Mouse (Mus musculus) fat pad, adult 2 months (tissue): ENCODE results near the gene Iqcf1.
"Not testable (repeated sequence)": the region's sequence is repeated elsewhere in the genome, so short reads cannot be mapped to it uniquely, and the experiment has no call there.

ENCODE experiments used
- DNase-seq: peaks from one replicate; pipeline ENCODE4 v3.0.0-alpha.2; 2011; ENCODE audit warnings: low read depth, low spot score; ENCODE audit errors: extremely low read depth

The Iqcf1 gene

DNA sequence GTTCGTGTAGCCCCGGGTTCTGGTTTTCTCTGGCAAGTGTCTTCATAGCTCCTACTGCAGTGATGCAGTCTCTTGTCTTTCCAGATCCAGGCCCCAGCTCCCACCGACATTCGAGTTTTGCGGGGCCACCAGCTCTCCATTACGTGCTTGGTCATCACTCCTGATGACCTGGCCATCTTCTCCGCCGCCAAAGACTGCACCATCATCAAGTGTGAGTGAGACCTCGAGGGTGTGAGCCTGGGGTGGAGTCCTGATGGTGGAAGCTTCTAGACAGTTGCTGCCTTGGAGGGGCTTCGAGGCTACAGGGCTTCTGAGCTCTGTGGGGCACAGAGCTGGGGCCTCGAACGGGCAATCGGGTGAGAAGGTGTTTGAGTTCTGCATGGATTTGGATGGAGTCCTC, 18.1 kb upstream of the Iqcf1 start:
- no peak for DNase-seq

DNA sequence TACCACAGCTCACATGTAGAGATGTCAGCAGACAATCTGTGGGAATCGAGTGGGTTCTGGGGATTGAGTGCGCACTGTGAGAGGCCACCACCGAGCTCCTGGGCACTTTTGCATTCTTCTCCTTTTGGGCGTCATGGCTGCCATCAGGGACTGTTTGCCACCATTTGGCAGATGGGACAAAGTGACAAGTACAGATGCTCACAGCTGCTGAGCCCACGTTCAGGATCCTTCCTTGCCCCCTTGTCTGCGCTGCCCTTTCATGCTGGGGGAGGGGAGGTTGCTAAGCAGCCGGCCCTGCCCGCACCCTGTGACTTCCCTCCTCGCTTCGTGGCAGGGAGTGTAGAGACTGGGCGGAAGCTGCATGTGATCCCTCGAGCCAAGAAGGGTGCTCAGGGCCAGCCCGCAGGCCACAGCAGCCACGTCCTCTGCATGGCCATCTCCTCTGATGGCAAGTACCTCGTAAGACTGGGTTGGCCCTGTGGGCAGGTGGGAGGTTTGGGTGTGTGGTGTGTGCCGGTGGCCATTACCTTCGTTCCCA, 17.1 kb upstream of the Iqcf1 start:
- DNase-seq, result no peak

DNA sequence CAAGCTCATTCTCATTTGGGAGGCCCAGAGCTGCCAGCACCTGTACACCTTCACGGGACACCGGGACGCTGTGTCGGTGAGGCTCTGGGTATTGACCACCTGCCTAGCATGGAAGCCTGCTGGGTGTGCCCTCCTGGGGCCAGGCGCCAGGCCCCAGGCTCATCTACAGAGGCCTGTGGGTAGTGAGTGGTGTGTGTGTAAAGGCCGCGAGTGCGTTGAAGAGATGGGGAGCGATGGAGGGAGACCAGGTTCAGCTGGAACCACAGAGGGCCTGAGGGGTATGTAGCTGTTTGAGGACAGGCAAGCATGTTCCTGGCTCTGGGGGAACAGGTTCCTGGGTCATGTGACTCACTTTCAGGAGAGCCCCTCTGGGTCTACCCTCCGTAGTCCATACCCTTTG, 16.6 kb upstream of the Iqcf1 start:
- DNase-seq, result no peak

DNA sequence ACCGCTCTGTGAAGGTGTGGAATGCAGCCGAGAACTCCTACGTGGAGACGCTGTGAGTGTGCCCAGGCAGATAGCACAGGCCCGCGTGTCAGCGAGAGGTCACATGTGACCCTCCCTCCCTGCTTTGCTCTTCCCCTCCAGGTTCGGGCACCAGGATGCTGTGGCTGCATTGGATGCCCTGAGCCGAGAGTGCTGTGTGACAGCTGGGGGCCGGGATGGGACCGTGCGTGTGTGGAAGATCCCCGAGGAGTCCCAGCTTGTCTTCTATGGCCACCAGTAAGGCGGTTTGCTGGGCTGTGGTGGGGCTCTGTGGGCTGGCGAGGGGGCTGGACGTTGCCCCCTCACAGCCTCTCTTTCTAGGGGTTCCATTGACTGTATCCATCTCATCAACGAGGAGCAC, 16.2 kb upstream of the Iqcf1 start:
- DNase-seq, result no peak

DNA sequence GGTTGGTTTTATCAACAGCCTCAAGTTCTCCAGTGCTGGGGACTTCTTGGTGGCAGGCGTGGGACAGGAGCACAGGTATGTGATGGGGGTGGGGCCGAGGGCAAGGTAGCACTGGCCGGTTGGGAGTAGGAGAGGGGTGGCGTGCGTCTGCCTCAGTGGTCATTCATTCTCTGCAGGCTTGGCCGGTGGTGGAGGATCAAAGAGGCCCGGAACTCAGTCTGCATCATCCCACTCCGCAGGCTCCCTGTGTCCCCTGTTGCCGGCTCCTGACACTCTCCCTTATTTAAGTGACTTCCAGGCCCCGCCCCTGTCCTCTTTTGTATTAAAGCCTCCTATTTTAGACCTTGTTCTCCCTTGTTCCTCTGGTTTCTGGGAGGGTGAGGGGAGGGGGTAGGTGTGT, 14.7 kb upstream of the Iqcf1 start:
- no peak for DNase-seq

DNA sequence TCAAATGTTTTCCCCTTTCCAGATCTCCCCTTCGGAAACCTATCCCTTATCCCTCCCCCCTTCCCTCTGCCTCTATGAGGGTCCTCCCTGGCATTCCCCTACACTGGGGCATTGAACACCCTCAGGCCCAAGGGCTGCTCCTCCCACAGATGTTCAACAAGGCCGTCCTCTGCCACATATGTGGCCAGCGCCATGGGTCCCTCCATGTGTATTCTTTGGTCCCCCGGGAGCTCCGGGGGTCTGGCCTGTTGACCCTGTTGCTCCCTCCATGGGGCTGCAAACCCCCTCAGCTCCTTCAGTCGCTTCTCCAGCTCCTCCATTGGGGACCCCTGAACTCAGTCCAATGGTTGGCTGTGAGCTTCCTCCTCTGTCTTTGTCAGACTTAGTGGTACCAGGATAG, 12.2 kb upstream of the Iqcf1 start:
- not testable (repeated sequence) for DNase-seq

DNA sequence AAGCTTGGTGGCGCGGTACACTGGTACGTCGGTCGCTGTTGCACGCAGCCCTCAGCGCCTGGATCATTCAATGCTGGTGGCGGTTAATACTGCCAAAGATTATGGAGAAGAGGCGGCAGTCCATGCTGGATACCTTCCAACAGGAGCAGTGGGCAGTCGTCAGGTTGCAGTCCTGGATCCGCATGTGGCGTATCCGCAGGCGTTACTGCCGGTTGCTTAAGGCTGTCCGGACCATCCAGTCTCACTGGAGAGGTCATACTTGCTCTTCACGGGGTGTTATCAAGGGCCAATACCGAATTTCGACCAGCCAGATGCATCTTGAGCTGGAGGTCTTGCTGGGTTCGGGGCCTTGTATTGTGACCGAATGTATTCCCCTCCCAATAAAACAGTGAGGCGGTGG, 2.1 kb downstream of the Iqcf1 start:
- DNase-seq, result no peak

DNA sequence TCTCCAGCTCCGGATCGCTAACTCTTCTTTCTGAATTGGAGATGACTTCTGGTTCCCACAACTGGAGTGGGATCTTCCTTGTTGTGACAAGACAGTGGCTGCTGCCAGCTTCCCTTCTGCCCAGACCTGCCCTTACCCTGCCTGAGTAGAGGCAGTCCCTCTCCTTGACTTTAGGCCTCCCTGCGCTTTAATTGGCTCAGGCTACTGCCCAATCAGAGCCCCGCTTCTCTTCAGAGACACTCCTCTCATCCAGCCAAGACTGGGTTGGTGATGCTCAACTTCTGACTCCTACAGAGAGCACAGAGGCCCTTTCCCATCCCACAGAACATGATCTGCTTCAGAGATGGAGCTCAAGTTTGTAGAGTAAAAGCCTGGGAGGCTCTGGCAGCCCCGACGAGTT, 4.5 kb downstream of the Iqcf1 start:
- DNase-seq, result no peak

DNA sequence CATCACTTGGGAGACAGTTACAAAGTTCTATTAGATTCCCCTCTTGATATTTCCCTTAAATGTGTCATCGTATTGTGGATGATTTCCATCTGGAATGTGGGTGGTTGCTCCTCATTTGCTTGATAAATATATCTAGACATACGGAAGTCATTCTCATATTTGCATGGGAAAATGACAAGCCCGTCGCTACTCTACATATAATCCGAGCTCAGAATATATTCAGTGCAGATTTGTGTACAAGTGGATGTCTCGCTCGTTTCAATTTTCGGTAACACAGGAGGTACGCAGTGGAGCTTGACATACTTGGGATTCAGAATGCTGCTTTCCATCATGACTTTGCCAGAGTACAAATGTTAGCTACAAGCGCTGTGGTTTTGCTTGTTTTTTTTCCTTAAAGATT, 9.6 kb downstream of the Iqcf1 start:
- DNase-seq, result no peak

DNA sequence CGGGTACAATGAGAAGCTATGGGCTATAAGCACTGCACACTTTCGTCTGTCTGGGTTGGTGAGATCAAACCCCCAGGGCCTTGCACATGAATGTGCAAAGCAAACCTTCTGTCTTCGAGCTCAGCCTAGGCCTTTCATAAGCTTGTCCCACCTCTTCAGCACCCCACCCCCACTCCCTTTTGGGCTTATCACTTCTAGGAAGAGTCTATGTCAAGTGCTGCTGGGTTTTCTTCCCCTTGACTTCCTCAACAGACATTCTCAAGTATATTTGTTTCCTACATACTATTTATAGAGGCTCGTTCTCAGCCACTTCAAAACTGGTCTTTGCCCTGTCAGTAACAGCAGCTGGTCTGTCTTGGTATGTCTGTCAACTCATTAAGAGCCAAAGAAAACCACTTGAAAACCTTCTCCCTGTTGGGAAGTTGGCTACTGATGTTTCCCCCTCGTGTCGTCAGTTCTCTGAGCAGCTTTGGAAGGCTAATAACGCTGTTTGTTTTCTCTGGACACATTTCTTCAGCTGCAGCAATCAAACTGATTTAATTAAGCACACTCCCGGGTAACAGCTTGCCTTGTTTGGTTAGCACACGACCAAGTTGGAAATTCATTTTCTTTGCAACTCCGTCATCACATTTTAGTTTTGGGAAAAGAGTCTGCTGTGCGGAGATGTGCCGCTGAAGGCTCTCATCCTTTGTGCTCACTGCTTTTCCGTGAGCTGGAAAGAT, 13.1 kb downstream of the Iqcf1 start:
- DNase-seq, result no peak

DNA sequence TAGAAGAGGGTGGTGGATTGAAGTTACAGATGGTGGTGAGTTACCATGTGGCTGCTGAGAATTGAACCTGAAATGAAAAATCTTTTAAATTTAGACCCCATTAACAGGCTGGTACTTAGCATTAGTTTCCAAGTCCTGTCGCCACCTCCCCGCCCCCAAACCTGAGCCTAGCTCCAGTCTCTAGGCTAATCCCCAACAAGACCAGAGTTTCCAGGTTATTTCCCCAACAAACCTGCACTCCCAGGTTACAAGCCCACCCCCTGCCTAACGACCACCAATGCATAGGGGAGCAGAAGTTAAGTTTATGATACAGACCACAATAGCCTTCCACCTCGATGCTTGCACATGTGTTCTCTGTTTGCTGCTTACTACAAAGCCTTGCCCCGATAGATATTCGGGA, 13.8 kb downstream of the Iqcf1 start:
- no peak for DNase-seq

DNA sequence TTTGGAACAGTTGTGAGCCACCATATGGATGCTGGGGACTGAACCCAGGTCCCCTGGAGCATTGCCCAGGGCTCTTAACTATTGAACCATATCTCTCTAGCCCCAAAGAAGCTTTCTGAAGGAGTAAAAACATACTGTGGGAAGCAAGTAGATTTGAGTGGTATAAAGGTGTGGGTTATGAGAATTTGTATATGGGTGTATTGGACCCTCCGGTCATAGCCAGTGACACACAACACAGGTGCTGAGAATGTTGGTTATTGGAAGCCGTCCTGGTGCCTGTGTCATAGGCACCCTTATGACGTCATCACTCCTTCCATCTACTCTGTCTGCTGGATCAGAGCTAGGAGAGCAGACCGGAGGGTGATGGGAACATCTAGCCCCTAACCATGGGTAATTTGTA, 14.5 kb downstream of the Iqcf1 start, which contains the start of gene Iqcf5:
Iqcf5 (plus strand) TSS at position 301 of the 400 bp plus-strand sequence.
- no peak for DNase-seq

DNA sequence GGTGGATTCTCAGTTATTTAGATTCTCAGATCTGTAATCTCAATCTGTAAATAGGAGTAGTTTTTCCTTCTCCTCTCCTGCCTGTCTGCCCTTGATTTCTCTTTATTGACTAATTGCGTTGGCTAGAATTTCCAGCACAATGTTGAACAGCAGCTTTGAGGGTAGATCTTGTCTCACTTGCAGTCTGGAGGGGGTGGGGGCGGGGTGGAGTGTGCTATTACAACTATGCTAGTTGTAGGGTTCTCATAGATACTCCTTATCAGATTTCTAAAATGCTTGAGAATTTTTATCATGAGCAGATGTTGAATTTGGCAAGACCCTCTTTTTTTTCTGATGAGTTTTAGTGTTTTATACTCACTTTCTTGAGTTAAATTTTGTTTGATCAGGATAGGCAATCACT, 19.7 kb downstream of the Iqcf1 start:
- no peak for DNase-seq

DNA sequence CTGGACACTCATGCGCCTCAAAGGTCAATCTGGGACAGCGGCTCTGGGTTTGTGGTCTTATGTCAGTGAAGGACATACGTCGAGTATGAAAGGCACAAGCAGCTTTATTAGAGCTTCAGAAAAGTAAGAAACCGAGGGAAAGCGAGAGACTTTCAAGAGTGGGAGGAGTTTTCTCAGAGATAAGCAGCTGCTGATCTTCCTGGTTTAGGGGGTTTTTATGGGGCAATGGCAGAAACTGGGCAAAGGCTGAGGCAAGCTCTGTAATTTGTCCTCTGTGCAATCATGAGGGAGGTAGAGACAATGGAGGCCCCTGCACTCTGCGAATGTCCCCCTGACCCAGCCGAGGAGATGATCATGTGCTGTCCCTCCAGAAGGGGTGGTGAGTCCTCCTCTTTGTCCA, 20.1 kb downstream of the Iqcf1 start:
- DNase-seq, result no peak

DNA sequence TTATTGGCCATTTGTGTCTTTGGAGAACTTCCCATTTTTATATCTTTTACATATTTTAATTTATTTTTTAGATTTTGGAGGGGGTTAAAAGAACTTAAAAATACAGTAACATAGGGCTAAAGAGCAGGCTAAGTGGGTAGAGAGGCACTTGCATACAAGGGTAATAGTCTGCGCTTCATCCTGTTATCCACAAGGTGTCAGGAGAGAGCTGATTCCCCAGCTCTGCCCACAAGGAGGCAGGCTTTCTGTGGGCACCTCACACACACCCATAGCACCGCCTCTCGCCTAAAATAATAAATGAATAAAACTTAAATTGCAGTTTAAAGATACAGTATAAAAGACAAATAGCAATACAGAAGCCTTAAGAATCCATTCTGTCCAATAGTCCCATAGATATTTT, 32.1 kb downstream of the Iqcf1 start:
- DNase-seq, result no peak

DNA sequence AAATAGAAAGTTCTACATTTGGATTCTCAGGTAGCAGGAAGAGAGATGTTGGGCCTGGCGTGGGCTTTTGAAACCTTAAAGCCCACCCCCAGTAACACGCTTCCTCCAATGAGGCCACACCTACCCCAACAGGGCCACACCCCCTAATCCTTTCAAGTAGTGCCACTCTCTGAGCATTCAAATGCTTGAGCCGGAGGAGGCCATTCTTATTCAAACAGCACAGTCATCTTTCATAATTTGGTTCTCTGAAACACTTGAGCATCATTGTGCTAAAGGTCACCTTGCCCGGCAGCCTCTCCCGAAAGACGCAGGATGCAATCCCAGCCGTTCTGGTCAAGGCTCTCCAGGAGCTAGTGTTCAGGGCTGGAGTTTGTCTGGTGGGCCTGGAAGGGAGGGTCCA, 34.5 kb downstream of the Iqcf1 start:
- DNase-seq, result no peak

DNA sequence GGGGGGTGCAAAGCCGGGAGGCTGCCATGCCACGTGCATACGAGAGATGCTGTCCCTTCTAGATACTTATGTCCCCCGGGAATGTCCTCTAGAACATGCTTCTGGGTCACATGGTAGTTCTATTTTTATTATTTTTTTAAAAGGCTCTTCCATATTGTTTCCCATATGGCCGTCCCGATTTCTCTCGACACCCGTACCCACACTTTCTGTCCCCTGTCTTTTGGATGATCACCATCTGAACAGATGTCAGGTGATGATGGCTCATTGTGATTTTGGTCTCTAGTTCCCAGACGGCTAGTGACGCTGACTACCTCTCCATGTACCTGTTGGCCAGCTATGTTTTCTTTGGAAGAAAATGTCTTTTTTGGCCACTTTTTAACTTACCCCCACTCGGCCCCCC, 35.2 kb downstream of the Iqcf1 start:
- DNase-seq, result no peak
